Mouse (Mus musculus) forebrain, embryonic 14.5 days (tissue): ENCODE data around the gene Gm428. TPM values are rescaled to one million over a fixed set of nuclear protein-coding genes. Genes with fewer than 3 reads are reported as not detected.
"Not testable (repeated sequence)": the region's sequence is repeated elsewhere in the genome, so short reads cannot be mapped to it uniquely, and the experiment has no call there.

Source experiments
- ATAC-seq: fragments of 200-750 bp; cut with Nextera tagmentation; 2 replicates; pipeline ENCODE4 v1.8.0; 2017; ENCODE audit warnings: mild to moderate bottlenecking, moderate library complexity
- DNase-seq: peaks from one replicate; pipeline ENCODE4 v3.0.0-alpha.2; 2015; ENCODE audit warnings: low spot score
- H3K27ac ChIP-seq: fragments of 300-500 bp; sonication (generic); 2 replicates; pipeline ENCODE4 v1.5.1; 2014; ENCODE audit warnings: low read depth, mild to moderate bottlenecking, control low read depth, low read length, moderate library complexity
- H3K27me3 ChIP-seq: fragments of 300-500 bp; sonication (generic); replicated peaks from 2 replicates; pipeline ENCODE4 v1.6.1; 2014; ENCODE audit warnings: low read length, control low read depth, mixed read lengths; ENCODE audit not compliant: control insufficient read depth, insufficient read depth
- H3K36me3 ChIP-seq: fragments of 300-500 bp; sonication (generic); 2 replicates; pipeline ENCODE4 v1.6.1; 2014; ENCODE audit warnings: low read length, control low read depth; ENCODE audit not compliant: control insufficient read depth, insufficient read depth
- H3K4me1 ChIP-seq: fragments of 300-500 bp; sonication (generic); 2 replicates; pipeline ENCODE4 v1.6.1; 2014; ENCODE audit warnings: antibody characterized with exemption, low read length, control low read depth; ENCODE audit not compliant: control insufficient read depth, insufficient read depth
- H3K4me2 ChIP-seq: fragments of 300-500 bp; sonication (generic); 2 replicates; pipeline ENCODE4 v1.6.1; 2014; ENCODE audit warnings: mild to moderate bottlenecking, control low read depth, low read length
- H3K4me3 ChIP-seq: fragments of 300-500 bp; sonication (generic); 2 replicates; pipeline ENCODE4 v1.5.1; 2014; ENCODE audit warnings: low read depth, low read length, control low read depth
- H3K9ac ChIP-seq: fragments of 300-500 bp; sonication (generic); 2 replicates; pipeline ENCODE4 v1.6.1; 2014; ENCODE audit warnings: mild to moderate bottlenecking, low read length, control low read depth, moderate library complexity
- H3K9me3 ChIP-seq: fragments of 300-500 bp; sonication (generic); replicated peaks from 2 replicates; pipeline ENCODE4 v1.6.1; 2016; ENCODE audit warnings: low read length, control low read depth, mixed read lengths; ENCODE audit not compliant: control insufficient read depth
- WGBS: fragments of 180-500 bp; shearing (Covaris S2); extraction: QIAGEN DNeasy Blood & Tissue Kit; methylation state at CpG from one replicate; pipeline ENCODE4 v1.1.7; 2014; 5-methylcytosine and 5-hydroxymethylcytosine counted together
- polyA plus RNA-seq: library from polyadenylated mRNA; unstranded; fragments of >200 nt; fragmentation: Nextera tagmentation; extraction: Ambion mirVana; gene quantifications from 2 replicates; pipeline ENCODE4 v1.2.1, GENCODE M21; 2014

Gene Gm428
- polyA plus RNA-seq: not detected in 2 replicates

GRCm38 (mm10) chr4:73683216-73683615 lies at the start of gene Gm428:
Gene Gm428 (plus strand): TSS chr4:73683516.
- H3K4me3 ChIP-seq, ATAC-seq, H3K9me3 ChIP-seq, DNase-seq, H3K4me1 ChIP-seq, H3K27me3 ChIP-seq, H3K9ac ChIP-seq, H3K36me3 ChIP-seq, H3K4me2 ChIP-seq, H3K27ac ChIP-seq: not testable (repeated sequence)
- WGBS: 67% methylated on average over 1 of the region's 4 CpGs

- not testable (repeated sequence) for H3K4me3 ChIP-seq, ATAC-seq, H3K9ac ChIP-seq, H3K27ac ChIP-seq, H3K4me1 ChIP-seq, H3K27me3 ChIP-seq, H3K36me3 ChIP-seq, H3K4me2 ChIP-seq, H3K9me3 ChIP-seq, DNase-seq
- WGBS: no CpG with 5 or more reads among the region's 4 CpGs
These were observed 45.5 kb upstream of the Gm428 start, which contains the start of gene Gm11236 for GRCm38 (mm10) chr4:73637821-73638220. Gene Gm11236 (plus strand): TSS chr4:73638121.

- not testable (repeated sequence) for H3K27me3 ChIP-seq, H3K9ac ChIP-seq, H3K9me3 ChIP-seq, H3K4me1 ChIP-seq, H3K27ac ChIP-seq, DNase-seq, ATAC-seq, H3K36me3 ChIP-seq, H3K4me3 ChIP-seq, H3K4me2 ChIP-seq
- 87% methylated on average over 4 of the region's 4 CpGs for WGBS
These were observed 21.5 kb upstream of the Gm428 start for GRCm38 (mm10) chr4:73661864-73662263.

- not testable (repeated sequence) for H3K4me2 ChIP-seq, H3K4me1 ChIP-seq, H3K27me3 ChIP-seq, H3K9me3 ChIP-seq, H3K4me3 ChIP-seq, H3K36me3 ChIP-seq, ATAC-seq, H3K9ac ChIP-seq, H3K27ac ChIP-seq, DNase-seq
- WGBS: no CpG with 5 or more reads among the region's 4 CpGs
These were observed 15.3 kb upstream of the Gm428 start, which contains the start of gene Gm11239 for GRCm38 (mm10) chr4:73668054-73668453. Gene Gm11239 (plus strand): TSS chr4:73668354.

GRCm38 (mm10) chr4:73718761-73719160 lies 35.4 kb downstream of the Gm428 start:
- 87% methylated on average over 1 of the region's 1 CpGs for WGBS
- H3K9me3 ChIP-seq: no peaks in the 10 kb centered on the region
- no peaks in the 10 kb centered on the region for H3K27me3 ChIP-seq
- DNase-seq: no peak
- no peak overlapping the region for H3K27ac ChIP-seq
- H3K9ac ChIP-seq: no peak overlapping the region
- no peaks in the 10 kb centered on the region for H3K4me1 ChIP-seq
- no peaks in the 10 kb centered on the region for H3K36me3 ChIP-seq
- ATAC-seq: no peak
- no peak overlapping the region for H3K4me3 ChIP-seq
- no peak overlapping the region for H3K4me2 ChIP-seq

- no peak for ATAC-seq
- no peaks in the 10 kb centered on the region for H3K27me3 ChIP-seq
- no peak overlapping the region for H3K27ac ChIP-seq
- no peak overlapping the region for H3K9ac ChIP-seq
- no peak overlapping the region for H3K4me2 ChIP-seq
- no peak for DNase-seq
- no peaks in the 10 kb centered on the region for H3K9me3 ChIP-seq
- no peaks in the 10 kb centered on the region for H3K36me3 ChIP-seq
- no peak overlapping the region for H3K4me3 ChIP-seq
- H3K4me1 ChIP-seq: no peaks in the 10 kb centered on the region
These were observed 36.5 kb downstream of the Gm428 start for GRCm38 (mm10) chr4:73719819-73720218.

Other genes with a start within 250 kb of the Gm428 start
- gene Gm11238, start 75.6 kb upstream of the Gm428 start, polyA plus RNA-seq: not detected in 2 replicates
- gene Gm11237, start 60.5 kb upstream of the Gm428 start, polyA plus RNA-seq: not detected in 2 replicates
- not detected in 2 replicates for gene Gm11236, start 45.4 kb upstream of the Gm428 start, polyA plus RNA-seq
- not detected in 2 replicates for gene Gm11239, start 15.2 kb upstream of the Gm428 start, polyA plus RNA-seq
- 0.05 and 0.10 TPM in 2 replicates for gene Rasef, start 107.5 kb downstream of the Gm428 start, polyA plus RNA-seq
- gene Gm11758, start 192.8 kb downstream of the Gm428 start, polyA plus RNA-seq: not detected in 2 replicates
- not detected in 2 replicates for gene Gm11757, start 207.6 kb downstream of the Gm428 start, polyA plus RNA-seq
- gene Gm13871, start 222.4 kb downstream of the Gm428 start, polyA plus RNA-seq: not detected in 2 replicates
- not detected in 2 replicates for gene Gm11756, start 237.2 kb downstream of the Gm428 start, polyA plus RNA-seq